Mouse (Mus musculus): ENCODE data around the gene Dld.

DNA sequence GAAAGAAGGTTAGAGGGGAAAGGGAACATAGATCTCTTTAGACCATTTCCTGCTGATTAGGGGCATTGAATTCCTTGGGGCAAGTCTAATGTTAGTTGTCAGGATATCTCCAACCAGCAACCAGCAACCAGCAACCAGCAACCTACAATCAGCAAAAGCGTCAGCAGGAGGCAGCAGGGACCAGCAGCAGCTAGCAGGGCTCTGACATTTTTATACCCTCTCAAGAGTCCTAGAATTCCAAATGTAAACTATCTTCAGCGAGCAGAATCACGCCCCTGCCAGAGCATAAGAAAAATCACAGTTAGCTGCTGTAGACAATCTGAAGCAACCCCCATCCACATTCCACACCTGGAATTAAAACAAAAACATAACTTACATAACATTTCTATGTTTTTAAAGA lies 36.0 kb upstream of the Dld start:
- no peak for TF ChIP-seq CTCF (IDR thresholded peaks at IDR 0.05 in 2 of 3, conservative IDR thresholded peaks at IDR 0.05 in 1 of 3; ENCODE audit: control insufficient read depth in 1 of 3, insufficient read depth in 1 of 3, low read depth in 2 of 3, low read length in 3 of 3, poor library complexity in 1 of 3, severe bottlenecking in 1 of 3)
- TF ChIP-seq TCF12 (IDR thresholded peaks at IDR 0.05; ENCODE audit: low read depth, low read length), result no peak
